Mouse (Mus musculus) ES-CJ7 (cell line): ENCODE data around the gene Oaz2.

Experiments used
- DNase-seq: peaks from one replicate; pipeline ENCODE4 v3.0.0; 2011; ENCODE audit warnings: low read depth, low spot score

The Oaz2 gene

GRCm38 (mm10) chr9:65692959-65693603, 25.3 kb downstream of the Oaz2 start:
- DNase-seq: no peak

GRCm38 (mm10) chr9:65695646-65696045, 27.8 kb downstream of the Oaz2 start:
- DNase-seq: no peak

DNA sequence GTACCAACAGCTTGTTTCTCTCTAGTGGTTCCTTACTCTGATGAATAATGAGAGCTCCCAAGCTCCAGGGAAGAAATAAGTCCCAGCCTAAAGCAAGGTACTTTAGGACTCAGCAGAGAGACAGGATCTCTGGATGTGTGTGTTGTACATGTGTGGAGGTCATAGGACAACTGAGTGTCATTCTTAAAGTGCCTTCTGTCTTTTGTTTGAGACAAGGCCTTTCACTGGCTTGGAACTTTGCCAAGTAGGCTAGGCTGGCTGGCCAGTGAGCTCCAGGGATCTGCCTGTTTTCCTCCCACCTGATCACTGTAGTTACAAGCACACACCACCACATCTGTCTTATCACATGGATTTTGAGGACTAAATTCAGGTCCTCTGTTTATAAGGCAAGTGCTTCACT, 28.5 kb downstream of the Oaz2 start:
- no peak for DNase-seq

- no peak for DNase-seq
Observed at GRCm38 (mm10) chr9:65697356-65697755, 29.6 kb downstream of the Oaz2 start.

DNA sequence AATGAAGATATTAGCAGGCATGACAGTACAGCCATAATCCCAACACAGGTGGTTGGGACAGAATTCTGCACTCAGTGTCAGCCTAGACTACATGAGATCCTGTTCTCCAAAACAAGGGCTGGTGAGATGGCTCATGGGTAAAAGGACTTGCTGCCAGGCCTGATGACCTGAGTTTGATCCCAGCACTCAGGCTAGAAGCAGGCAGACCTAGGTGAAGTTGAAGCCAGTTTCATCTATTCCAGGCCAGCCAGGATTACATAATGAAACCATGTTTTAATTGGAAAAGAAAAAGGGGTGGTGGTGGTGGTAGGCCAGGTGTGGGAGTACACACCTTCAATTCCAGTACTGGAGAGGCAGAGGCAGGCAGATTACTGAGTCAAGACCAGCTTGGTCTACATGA, 30.2 kb downstream of the Oaz2 start:
- no peak for DNase-seq

GRCm38 (mm10) chr9:65700504-65700903, 32.7 kb downstream of the Oaz2 start:
- DNase-seq: no peak

- no peak for DNase-seq
Observed at GRCm38 (mm10) chr9:65702286-65702685, 34.5 kb downstream of the Oaz2 start.

DNA sequence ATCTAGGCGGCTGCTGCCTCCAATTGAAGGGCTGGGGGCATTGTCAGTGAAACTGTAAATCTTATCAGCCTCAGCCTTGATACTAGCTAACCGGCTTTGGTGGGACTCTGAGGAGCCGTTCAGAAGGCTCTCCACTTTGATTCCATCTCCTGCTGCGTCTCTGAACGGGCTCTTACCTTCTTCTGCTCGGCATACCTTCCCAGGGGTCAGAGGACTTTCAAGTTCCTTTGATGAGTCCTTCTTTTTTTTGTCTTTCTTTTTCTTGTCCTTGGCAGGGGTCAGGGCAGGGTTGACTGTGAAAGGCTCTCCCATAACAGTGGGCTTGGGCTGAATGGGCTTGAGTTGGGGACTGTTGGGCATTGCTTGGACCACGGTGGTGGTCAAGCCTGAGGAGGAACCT, 35.4 kb downstream of the Oaz2 start:
- no peak for DNase-seq

GRCm38 (mm10) chr9:65703926-65704595, 36.3 kb downstream of the Oaz2 start:
- DNase-seq: peak; percentile 61

DNA sequence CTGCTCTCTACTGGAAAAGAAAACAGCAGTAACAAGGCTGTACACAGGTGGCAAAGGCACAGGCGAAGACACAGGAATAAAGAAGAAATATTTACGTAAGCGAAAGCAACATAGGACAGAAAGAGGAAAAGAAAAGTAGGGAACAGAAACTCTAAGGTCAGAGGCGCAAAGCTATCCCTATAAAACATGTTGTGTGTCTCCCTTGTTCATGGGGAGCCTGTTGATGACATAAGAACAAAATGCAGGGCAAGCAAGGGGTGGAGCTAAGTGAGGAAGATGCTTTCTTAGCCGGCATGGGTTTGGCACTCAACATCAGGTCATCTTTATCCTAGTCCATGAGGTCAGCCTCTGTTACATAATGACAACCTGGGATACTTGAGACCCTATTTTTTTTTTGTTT, 50.4 kb downstream of the Oaz2 start:
- DNase-seq: no peak

DNA sequence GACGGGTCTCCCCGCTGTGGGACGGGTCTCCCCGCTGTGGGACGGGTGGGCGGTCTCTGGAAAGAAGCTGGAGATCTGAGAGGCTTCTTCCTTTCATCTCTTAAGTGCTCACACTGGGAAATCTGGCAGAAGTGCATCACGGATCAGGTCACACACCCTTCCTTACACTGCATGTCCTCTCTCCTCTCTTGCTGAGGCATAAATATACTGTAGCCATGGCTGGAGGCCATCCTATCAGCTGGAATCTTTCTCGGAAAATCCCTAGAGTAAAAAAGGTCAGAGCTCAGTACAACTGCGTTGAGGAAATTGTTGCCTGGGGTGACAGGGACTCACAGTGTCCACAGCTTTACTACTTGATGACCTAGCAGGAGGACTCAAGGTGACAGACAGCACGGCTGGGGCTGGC, 53.4 kb downstream of the Oaz2 start:
- DNase-seq: peak; percentile 61

GRCm38 (mm10) chr9:65724471-65725290, 56.9 kb downstream of the Oaz2 start:
- DNase-seq: no peak

- DNase-seq: no peak
Observed at GRCm38 (mm10) chr9:65725291-65725622, 57.5 kb downstream of the Oaz2 start.

- no peak for DNase-seq
Observed at GRCm38 (mm10) chr9:65726431-65726830, 58.6 kb downstream of the Oaz2 start.

DNA sequence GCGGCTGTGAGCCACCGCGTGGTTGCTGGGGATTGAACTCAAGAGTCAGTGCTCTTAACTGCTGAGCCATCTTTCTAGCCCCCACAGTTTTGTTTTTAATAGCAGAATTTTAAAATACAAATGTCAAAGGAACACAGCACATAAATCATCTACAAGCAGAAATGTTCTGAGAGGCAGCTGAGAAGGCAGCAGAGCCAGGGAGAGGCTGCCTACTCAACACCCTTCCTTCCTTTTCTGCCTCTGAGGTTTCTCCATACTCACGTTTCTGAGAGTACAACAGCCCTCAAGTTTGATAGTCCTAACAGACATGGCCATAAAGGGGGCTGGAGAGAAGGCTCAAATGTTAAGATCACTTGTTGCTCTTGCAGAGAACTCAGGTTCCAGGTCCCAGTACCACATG, 59.7 kb downstream of the Oaz2 start:
- no peak for DNase-seq

- no peak for DNase-seq
Observed at GRCm38 (mm10) chr9:65728588-65728987, 60.8 kb downstream of the Oaz2 start.

DNA sequence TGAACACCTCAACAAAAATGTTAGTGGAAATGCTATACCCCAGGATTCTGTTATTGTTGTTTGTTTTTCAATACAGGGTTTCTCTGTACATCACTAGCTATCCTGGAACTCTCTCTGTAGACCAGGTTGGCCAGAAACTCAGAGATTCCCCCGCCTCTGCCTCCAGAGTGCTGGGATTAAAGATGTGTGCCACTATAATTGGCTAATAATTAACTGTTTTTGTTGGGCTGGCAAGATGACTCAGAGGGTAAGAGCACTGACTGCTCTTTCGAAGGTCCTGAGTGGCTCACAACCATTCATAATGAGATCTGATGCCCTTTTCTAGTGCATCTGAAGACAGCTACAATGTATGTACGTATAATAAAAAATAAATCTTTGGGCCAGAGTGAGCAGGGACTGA, 67.1 kb downstream of the Oaz2 start:
- no peak for DNase-seq
